Mouse (Mus musculus): ENCODE data around the gene Fgfr2. TPM values are rescaled to one million over a fixed set of nuclear protein-coding genes. Genes with fewer than 3 reads are reported as not detected.

Fgfr2 gene
- polyA plus RNA-seq, 1 experiment from 2014 or later, result 137 TPM

DNA sequence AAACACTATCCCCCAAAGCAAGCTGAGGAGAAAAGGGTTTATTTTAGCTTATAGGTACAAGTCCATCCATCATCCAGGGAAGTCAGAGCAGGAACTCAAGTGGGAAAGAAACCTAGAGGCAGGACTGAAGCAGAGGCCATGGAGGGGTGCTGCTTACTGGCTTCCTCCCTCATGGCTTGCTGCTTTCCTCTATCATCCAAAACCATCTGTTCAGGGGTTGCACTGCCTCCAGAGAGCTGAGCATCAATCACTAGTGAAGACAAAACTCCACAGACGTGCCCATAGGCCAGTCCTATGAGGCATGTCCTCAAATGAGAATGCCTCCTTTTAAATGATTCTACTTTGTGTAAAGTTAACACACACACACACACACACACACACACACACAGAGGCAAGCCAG is 793.0 kb downstream of the Fgfr2 start:
- H3K27ac ChIP-seq (replicated peaks), result no peak overlapping the region
- no peaks in the 10 kb centered on the region for H3K9me3 ChIP-seq (replicated peaks)
- no peak overlapping the region for H3K4me2 ChIP-seq (replicated peaks)
- no peaks in the 10 kb centered on the region for H3K27me3 ChIP-seq
- WGBS, result 70% methylated on average over 1 of the region's 1 CpGs
- H3K9ac ChIP-seq, result no peak overlapping the region
- no peak overlapping the region for H3K4me3 ChIP-seq (replicated peaks)
- no peak for ATAC-seq (ENCODE audit: insufficient number of reproducible peaks, low FRiP score, low TSS enrichment, low read depth)
- H3K4me1 ChIP-seq, result peaks cover 12% of the 10 kb centered on the region
- H3K36me3 ChIP-seq, result no peaks in the 10 kb centered on the region

GRCm38 (mm10) chr7:132328648-132329047 is 794.5 kb downstream of the Fgfr2 start:
- Histone ChIP-seq H3K27me3 (no peaks in the 10 kb centered on the region), H3K4me2 (replicated peaks) (no peak overlapping the region), H3K9me3 (replicated peaks) (no peaks in the 10 kb centered on the region), H3K36me3 (no peaks in the 10 kb centered on the region), H3K4me3 (replicated peaks) (no peak overlapping the region), H3K9ac (no peak overlapping the region), H3K27ac (replicated peaks) (no peak overlapping the region), H3K4me1 (peaks cover 12% of the 10 kb centered on the region)
- ATAC-seq (ENCODE audit: insufficient number of reproducible peaks, low FRiP score, low TSS enrichment, low read depth), result no peak
- 89% methylated on average over 1 of the region's 1 CpGs for WGBS

- peak; percentile 25 for ATAC-seq (ENCODE audit: insufficient number of reproducible peaks, low FRiP score, low TSS enrichment, low read depth)
- H3K4me3 ChIP-seq (replicated peaks), result no peak overlapping the region
- H3K4me2 ChIP-seq (replicated peaks), result no peak overlapping the region
- H3K27me3 ChIP-seq, result no peaks in the 10 kb centered on the region
- H3K27ac ChIP-seq (replicated peaks), result peak overlapping the region; percentile 48; the same call in 1 of the 2 replicates
- 35% methylated on average over 5 of the region's 5 CpGs for WGBS
- H3K9ac ChIP-seq, result no peak overlapping the region
- no peaks in the 10 kb centered on the region for H3K9me3 ChIP-seq (replicated peaks)
- H3K4me1 ChIP-seq, result peaks cover 17% of the 10 kb centered on the region
- H3K36me3 ChIP-seq, result no peaks in the 10 kb centered on the region
Measured at GRCm38 (mm10) chr7:132325549-132326331, 797.4 kb downstream of the Fgfr2 start.

DNA sequence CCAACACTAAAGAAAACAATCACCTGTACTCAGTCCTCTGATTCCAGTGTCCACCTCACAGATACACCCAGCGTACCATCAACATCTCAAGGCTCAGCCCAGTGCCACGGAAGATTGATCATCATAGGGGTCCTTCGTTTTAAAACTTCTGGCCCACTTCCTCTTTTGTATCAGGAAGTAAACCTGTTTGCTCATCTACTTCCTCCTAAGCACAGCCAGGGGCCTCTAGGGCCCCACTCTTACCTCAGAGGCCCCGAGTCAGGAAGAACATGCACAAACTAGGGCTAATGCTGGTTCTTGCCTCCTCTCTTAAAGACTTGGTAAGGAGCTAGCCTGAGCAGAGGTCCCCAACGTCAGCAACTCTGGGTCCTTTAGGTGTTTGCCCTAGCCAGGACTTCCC is 799.7 kb downstream of the Fgfr2 start:
- Histone ChIP-seq H3K9me3 (replicated peaks) (no peaks in the 10 kb centered on the region), H3K9ac (no peak overlapping the region), H3K27me3 (no peaks in the 10 kb centered on the region), H3K4me2 (replicated peaks) (no peak overlapping the region), H3K4me1 (peaks cover 20% of the 10 kb centered on the region), H3K36me3 (no peaks in the 10 kb centered on the region), H3K4me3 (replicated peaks) (no peak overlapping the region), H3K27ac (replicated peaks) (no peak overlapping the region)
- 76% methylated on average over 5 of the region's 5 CpGs for WGBS
- no peak for ATAC-seq (ENCODE audit: insufficient number of reproducible peaks, low FRiP score, low TSS enrichment, low read depth)

DNA sequence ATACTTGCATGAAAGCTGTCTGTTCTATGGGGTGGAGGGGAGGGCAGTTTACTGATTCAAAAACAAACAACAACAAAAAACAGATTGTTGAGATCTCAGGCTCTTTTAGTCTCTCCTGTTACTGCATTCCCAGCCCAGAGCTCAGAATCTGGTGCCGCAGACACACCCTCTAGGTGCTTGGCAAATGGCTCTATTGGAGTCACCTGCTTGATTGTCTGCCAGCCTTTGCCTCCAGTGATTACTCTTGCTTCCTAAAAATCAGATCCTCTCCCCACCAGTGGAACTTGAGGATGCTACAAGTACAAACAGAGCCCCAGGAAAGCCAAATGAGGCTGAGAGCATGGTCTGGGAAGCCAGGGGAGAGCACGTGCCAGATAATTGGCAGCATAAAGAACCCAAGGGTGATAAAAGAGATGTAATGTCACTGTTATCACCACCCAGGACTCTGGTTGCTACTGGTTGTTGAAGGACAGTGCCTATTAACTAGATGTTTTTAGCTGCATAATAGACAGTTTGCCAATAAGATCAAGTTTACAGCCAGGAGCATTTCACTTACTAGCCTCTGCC is 801.7 kb downstream of the Fgfr2 start:
- H3K27ac ChIP-seq (replicated peaks), result no peak overlapping the region
- H3K4me3 ChIP-seq (replicated peaks), result no peak overlapping the region
- H3K27me3 ChIP-seq, result no peaks in the 10 kb centered on the region
- no peaks in the 10 kb centered on the region for H3K36me3 ChIP-seq
- no peak overlapping the region for H3K9ac ChIP-seq
- no peak for ATAC-seq (ENCODE audit: insufficient number of reproducible peaks, low FRiP score, low TSS enrichment, low read depth)
- 58% methylated on average over 2 of the region's 2 CpGs for WGBS
- H3K4me2 ChIP-seq (replicated peaks), result no peak overlapping the region; the same call in 1 of the 2 replicates
- peaks cover 28% of the 10 kb centered on the region for H3K4me1 ChIP-seq
- no peaks in the 10 kb centered on the region for H3K9me3 ChIP-seq (replicated peaks)

DNA sequence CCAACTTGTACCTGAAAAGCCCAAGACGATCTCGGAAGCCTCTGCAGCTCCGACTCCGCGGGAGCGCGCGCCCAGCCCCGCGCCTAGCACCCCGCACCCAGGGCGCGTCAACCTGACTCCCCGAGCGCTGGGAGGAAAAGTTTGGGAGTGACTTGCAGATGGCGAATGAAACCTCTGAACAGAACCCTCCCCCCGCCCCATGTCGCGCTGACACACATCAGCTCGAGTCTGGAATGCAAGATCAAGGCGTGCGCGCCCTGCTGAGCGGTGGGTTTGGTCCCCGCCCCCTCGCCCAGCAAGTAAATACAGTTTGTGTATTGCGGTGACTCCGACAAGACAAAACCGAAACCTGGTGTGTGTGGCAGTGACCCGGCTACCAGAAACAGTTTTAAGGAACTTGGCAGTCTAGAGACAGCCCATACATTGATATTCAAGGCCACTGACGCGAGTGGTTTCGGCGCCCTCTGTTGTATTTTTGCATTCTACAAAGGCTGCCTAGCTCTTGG is 806.1 kb downstream of the Fgfr2 start, which contains the start of gene Chst15:
TSS of gene Chst15 (minus strand) at position 193 of the 506 bp plus-strand sequence.
- peak; percentile 66 for ATAC-seq (ENCODE audit: insufficient number of reproducible peaks, low FRiP score, low TSS enrichment, low read depth)
- H3K36me3 ChIP-seq, result no peaks in the 10 kb centered on the region
- H3K9ac ChIP-seq, result peak within 1 kb of the TSS; percentile 58
- H3K27me3 ChIP-seq, result no peaks in the 10 kb centered on the region
- no peaks in the 10 kb centered on the region for H3K9me3 ChIP-seq (replicated peaks)
- H3K4me1 ChIP-seq, result peaks cover 55% of the 10 kb centered on the region
- peak within 1 kb of the TSS; percentile 77 for H3K4me2 ChIP-seq (replicated peaks)
- WGBS, result under 1% methylated on average over 34 of the region's 34 CpGs
- H3K27ac ChIP-seq (replicated peaks), result peak within 1 kb of the TSS; percentile 91
- peak within 1 kb of the TSS; percentile 75 for H3K4me3 ChIP-seq (replicated peaks)

DNA sequence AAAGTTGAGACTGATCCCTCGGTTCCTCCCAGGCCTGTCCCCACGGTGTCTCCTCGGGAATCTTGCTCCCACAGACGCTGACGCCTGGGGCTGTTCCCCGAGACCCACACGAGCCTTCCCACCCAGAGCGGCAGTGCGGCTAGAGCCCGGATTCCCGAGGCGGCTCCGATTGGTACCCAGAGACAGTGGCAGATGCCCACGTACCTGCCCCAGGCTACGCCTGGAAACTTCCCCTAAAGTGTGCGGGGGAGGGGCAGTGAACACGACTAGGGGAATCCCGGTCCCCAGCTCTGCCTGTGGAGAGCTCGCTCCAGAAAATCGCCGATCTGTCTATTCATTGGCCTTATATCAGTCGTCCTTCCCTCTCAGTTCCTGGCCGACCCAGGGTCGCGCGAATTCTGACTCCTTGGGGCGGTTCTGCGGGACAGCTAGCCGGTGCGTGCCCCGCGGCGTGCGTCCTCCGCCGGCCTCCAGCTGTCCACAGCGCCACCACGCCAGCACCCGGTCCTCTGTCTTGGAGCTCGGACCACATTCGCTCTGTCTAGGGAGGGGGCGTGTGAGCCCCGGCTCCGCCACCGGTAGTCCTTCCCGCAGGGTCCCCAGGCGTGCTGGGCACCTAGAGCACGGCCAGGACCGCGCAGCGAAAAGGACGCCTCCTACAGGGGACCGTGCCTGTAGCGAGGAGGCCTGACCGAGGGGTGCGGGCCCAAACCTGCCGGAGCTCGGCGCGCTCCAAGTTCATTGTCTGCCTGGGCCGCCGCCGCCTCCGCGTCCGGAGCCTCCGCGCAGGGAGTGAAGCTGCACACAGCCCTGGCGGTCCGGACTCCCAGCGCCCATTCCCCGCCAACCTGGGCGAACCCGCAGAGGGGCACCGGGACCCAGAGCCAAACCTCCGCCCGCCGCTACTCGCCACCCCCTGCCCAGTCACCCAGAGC is 806.8 kb downstream of the Fgfr2 start:
- no peaks in the 10 kb centered on the region for H3K27me3 ChIP-seq
- no peaks in the 10 kb centered on the region for H3K9me3 ChIP-seq (replicated peaks)
- peak overlapping the region; percentile 91 for H3K27ac ChIP-seq (replicated peaks)
- peaks cover 56% of the 10 kb centered on the region for H3K4me1 ChIP-seq
- under 1% methylated on average over 79 of the region's 79 CpGs for WGBS
- peak overlapping the region; percentile 75 for H3K4me3 ChIP-seq (replicated peaks)
- peak overlapping the region; percentile 77 for H3K4me2 ChIP-seq (replicated peaks)
- peak; percentile 69 for ATAC-seq (ENCODE audit: insufficient number of reproducible peaks, low FRiP score, low TSS enrichment, low read depth)
- H3K9ac ChIP-seq, result peak overlapping the region; percentile 58
- no peaks in the 10 kb centered on the region for H3K36me3 ChIP-seq

GRCm38 (mm10) chr7:132315149-132316091 is 807.7 kb downstream of the Fgfr2 start:
- peak overlapping the region; percentile 75 for H3K4me3 ChIP-seq (replicated peaks)
- peak overlapping the region; percentile 77 for H3K4me2 ChIP-seq (replicated peaks)
- no peaks in the 10 kb centered on the region for H3K36me3 ChIP-seq
- ATAC-seq (ENCODE audit: insufficient number of reproducible peaks, low FRiP score, low TSS enrichment, low read depth), result 0 out of 2 replicates have a peak, but pooled peaks have one; percentile 37
- H3K9me3 ChIP-seq (replicated peaks), result no peaks in the 10 kb centered on the region
- 2% methylated on average over 51 of the region's 51 CpGs for WGBS
- H3K9ac ChIP-seq, result peak overlapping the region; percentile 58
- no peaks in the 10 kb centered on the region for H3K27me3 ChIP-seq
- H3K4me1 ChIP-seq, result peaks cover 53% of the 10 kb centered on the region
- H3K27ac ChIP-seq (replicated peaks), result peak overlapping the region; percentile 91

GRCm38 (mm10) chr7:132312396-132312795 is 810.8 kb downstream of the Fgfr2 start:
- Histone ChIP-seq H3K27ac (replicated peaks) (peak overlapping the region; percentile 56; the same call in 1 of the 2 replicates), H3K4me1 (peaks cover 61% of the 10 kb centered on the region), H3K27me3 (no peaks in the 10 kb centered on the region), H3K4me2 (replicated peaks) (0 out of 2 replicates have a peak overlapping the region, but pooled peaks have one; percentile 6), H3K36me3 (no peaks in the 10 kb centered on the region), H3K9me3 (replicated peaks) (no peaks in the 10 kb centered on the region), H3K4me3 (replicated peaks) (no peak overlapping the region), H3K9ac (no peak overlapping the region)
- ATAC-seq (ENCODE audit: insufficient number of reproducible peaks, low FRiP score, low TSS enrichment, low read depth), result no peak
- WGBS, result 44% methylated on average over 8 of the region's 8 CpGs

GRCm38 (mm10) chr7:132308537-132309191 is 814.5 kb downstream of the Fgfr2 start:
- Histone ChIP-seq H3K9ac (no peak overlapping the region), H3K27me3 (no peaks in the 10 kb centered on the region), H3K4me2 (replicated peaks) (no peak overlapping the region), H3K4me3 (replicated peaks) (no peak overlapping the region), H3K9me3 (replicated peaks) (no peaks in the 10 kb centered on the region), H3K4me1 (peaks cover 55% of the 10 kb centered on the region), H3K36me3 (no peaks in the 10 kb centered on the region), H3K27ac (replicated peaks) (no peak overlapping the region)
- ATAC-seq (ENCODE audit: insufficient number of reproducible peaks, low FRiP score, low TSS enrichment, low read depth), result no peak
- WGBS, result 47% methylated on average over 5 of the region's 5 CpGs

Measured in embryonic facial prominence, embryonic 15.5 days (tissue).